Mouse (Mus musculus) gastrocnemius, adult 8-10 months (tissue): ENCODE measurements around the gene St5. TPM values are rescaled to one million over a fixed set of nuclear protein-coding genes. Genes with fewer than 3 reads are reported as not detected.

ENCODE experiments used
- DNase-seq, 2 experiments: peaks; one replicate each; pipeline ENCODE4 v3.0.0; 2022; ENCODE audit warnings: low spot score in 2 of 2
- total RNA-seq, 4 experiments: library from RNA; stranded (reverse); gene quantifications; 2 replicates each; pipeline ENCODE4 v1.2.4; 2022

St5 gene
- total RNA-seq, 4 experiments from 2014 or later = 3.7 to 5.7 (median 4.7) TPM

DNA sequence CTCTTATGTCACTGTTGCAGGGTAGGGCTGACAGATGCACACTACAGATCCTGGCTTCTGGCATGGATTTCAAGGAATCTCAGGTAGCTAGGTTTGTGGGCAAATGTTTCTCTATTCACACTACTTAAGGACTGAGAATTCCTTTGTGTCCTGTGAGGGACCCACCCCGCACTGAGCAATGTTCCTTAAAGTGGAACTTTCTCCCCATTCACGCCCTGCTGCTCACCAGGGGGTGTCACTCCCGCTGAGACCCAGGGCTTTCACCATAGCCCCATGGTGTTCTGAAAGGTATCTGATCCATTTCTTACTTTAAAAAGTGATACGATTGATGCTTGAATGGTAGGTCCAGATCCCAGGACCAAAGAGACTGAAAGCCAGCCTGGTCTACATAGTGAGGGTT is 684 bp downstream of the St5 start:
- DNase-seq = no peak

GRCm38 (mm10) chr7:109700213-109700612 is 3.2 kb downstream of the St5 start:
- no peak for DNase-seq

DNA sequence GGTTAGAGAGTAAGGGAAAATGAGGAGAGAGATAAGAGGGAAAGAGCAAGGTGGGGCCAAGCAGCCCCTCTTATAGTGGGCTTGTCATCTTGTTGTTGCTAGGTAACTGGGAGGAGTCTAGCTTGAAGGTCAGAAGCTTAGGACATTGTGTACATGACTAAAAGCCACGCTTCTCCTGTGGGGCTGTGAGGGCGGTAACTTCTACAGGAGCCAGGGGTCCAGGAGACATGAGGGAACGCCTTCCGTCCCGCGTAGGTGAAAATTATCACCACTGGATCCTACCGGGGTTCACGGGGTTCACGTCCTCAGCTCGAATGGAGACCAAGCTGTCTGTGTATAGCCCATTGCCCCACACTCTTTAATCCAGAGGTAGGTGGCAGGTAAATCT is 8.1 kb downstream of the St5 start:
- no peak for DNase-seq

DNA sequence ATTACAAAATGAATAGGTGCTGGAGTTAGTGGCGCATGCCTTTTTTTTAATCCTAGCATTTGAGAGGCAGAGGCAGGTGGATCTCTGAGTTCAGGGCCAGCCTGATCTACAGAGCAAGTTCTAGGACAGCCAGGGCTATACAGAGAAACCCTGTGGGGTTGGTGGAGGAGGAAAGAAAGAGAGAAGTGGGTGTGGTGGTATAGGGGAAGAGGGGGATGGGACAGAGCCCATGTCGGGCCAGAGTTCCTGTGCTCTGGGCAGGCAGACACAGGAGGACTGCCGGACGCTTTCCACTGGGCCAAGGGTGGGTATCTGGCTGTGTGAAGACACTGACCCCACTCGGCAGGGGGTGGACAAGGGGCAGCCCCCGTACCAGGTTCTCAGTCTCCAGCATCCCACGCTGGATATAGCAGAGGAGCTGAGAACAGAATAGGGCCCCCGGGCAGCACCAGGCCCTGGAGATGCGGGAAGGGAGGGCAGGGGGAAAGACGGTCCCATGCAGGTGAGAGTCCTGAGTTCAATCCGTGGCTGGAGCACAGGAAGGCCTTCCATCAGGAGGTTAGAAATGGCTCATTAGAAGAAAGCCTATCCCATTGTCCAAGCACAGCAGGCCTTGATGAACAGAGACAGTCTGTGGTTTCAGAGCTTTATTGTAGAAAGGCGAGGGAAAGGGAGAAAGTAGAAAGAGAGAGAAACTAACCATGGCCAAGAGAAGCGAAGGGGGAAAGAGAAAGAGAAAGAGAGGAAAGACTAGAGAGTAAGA is 8.6 kb downstream of the St5 start:
- no peak for DNase-seq

DNA sequence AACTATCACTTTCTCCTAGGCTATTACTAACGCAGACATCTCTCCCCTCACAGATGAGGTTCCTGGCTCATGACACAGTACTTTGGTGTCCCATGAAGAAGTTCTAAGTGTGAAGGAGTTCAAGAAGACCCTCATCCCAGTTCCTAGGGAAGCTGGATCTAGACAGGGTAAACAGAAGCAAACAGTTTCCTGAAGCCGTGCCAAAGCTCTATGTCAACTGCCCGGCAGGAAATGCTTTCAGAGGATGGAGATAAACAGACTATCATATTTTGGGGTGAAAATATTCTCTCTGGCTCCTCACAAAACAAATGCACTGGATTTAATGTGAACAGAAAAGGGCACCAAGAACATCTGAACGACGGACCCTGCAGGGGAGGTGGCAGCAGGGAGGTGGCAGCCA is 12.4 kb downstream of the St5 start:
- DNase-seq = no peak

DNA sequence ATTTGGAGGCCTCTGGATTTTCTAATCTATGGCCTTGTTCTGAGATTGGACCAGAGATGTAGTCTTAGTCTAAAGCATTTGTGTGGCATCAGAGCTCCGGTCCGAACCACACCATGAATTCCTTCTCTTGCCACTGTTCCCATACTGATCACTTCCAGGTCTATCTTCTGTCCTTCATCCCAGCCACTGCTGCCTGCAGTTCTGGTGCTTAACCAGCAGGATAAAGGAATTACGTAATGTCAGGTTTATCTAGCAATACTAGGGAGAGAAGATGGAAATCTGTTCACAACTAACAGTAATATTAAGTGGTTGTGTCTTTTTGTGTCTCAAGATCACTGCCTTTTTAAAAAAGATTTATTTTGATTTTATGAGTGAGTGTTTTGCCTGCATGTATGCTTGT is 13.3 kb downstream of the St5 start:
- DNase-seq = no peak

- no peak for DNase-seq
Observed at GRCm38 (mm10) chr7:109686585-109687128, 16.7 kb downstream of the St5 start.

- no peak for DNase-seq
Observed at GRCm38 (mm10) chr7:109680879-109681278, 22.5 kb downstream of the St5 start.

DNA sequence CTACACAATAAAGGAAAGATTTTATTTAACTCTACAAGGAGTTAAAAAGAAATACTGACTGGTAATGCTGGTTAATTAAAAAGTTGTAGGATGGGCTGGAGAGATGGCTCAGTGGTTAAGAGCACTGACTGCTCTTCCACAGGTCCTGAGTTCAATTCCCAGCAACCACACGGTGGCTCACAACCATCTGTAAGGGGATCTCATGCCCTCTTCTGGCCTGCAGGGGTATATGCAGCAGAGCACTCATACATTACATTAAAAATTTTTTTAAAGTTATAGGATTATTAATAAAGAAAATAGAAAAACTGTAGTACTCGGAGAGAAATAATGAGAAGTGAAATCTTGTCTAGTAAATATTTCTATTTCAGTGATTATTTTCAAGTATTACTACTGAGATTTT is 23.1 kb downstream of the St5 start:
- DNase-seq = no peak

GRCm38 (mm10) chr7:109674944-109675628 is 28.3 kb downstream of the St5 start:
- DNase-seq = no peak

- peak; percentile 59 for DNase-seq
Observed at GRCm38 (mm10) chr7:109671581-109672471, 31.6 kb downstream of the St5 start.

GRCm38 (mm10) chr7:109669426-109670170 is 33.8 kb downstream of the St5 start:
- DNase-seq = no peak

- DNase-seq = no peak
Observed at GRCm38 (mm10) chr7:109666664-109667063, 36.7 kb downstream of the St5 start.

GRCm38 (mm10) chr7:109662626-109663025 is 40.8 kb downstream of the St5 start:
- no peak for DNase-seq

DNA sequence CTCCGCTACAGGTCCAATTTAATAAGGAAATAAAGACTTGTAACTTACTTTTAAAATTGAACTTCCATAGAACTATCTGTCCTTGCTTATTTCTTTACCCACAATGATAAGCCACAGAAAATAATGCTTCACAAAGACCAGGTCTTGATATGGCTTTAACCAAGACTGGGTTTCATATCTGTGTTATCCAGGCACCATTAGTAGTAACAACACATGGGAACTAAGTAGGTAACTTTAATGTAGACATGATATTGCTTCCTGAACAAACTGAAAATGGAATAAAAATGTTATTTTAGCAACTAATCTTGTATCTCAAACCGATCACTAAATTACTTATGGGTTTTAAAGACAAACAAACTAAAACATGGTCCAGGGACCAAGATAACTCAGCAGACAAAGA is 44.1 kb downstream of the St5 start:
- DNase-seq = no peak

- no peak for DNase-seq
Observed at GRCm38 (mm10) chr7:109657884-109658283, 45.5 kb downstream of the St5 start.

DNA sequence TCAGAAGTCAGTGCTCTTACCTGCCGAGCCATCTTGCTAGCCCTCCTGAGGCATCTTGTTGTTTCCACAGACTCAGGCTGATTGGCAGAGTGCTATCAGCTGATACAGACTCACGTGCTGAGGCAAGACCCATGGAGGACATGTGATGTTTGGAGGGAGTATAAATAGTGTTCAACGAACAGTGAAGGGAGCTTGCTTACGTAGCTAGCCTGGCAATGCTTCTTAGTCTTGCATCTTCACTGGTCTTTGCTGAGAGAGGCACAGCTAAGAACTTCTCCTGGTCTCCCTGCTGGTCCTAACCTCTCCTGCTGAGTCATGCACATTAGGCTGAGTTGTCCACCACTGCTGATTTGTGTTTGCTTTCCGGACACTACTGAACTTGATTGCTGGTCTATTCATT is 48.5 kb downstream of the St5 start:
- no peak for DNase-seq

- no peak for DNase-seq
Observed at GRCm38 (mm10) chr7:109648812-109649594, 54.4 kb downstream of the St5 start.

GRCm38 (mm10) chr7:109646574-109646973 is 56.8 kb downstream of the St5 start:
- no peak for DNase-seq

GRCm38 (mm10) chr7:109643305-109643994 is 60.0 kb downstream of the St5 start:
- DNase-seq = no peak
